Mouse (Mus musculus): ENCODE results near the gene Hipk2.
A peak's percentile ranks its signal among the peaks of the same experiment; 100 is the strongest.
"Not testable (repeated sequence)": the region's sequence is repeated elsewhere in the genome, so short reads cannot be mapped to it uniquely, and the experiment has no call there.

Gene Hipk2

DNA sequence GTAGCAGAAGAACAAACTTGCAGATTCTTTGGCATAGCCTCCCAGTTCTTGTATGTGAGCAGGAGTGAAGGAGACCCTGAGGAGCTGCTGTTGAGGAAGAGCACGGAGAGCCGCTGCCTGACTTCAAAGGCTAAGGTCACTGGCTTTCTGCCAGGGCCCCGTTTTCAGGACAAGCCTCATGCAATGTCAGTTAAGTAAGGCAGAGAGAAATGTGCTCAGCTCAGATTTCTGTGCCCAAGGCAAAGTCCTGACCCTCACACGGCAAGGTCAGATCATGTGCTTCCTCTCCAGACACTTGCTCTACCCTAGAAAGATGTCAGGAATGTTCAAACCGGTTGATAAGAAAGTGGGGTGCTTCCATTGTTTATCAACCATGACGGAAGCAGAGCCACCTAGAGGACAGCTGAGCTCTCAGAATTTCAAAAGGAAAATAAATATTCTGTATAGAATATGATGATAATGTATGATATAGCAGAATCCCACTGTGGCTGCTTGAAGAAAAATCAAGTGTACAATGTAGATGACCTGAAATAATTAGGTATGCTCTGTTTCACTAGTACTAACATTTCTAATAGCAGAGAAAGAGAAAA is 173.1 kb downstream of the Hipk2 start:
- no peak for DNase-seq (ENCODE audit: low spot score in 2 of 2)

DNA sequence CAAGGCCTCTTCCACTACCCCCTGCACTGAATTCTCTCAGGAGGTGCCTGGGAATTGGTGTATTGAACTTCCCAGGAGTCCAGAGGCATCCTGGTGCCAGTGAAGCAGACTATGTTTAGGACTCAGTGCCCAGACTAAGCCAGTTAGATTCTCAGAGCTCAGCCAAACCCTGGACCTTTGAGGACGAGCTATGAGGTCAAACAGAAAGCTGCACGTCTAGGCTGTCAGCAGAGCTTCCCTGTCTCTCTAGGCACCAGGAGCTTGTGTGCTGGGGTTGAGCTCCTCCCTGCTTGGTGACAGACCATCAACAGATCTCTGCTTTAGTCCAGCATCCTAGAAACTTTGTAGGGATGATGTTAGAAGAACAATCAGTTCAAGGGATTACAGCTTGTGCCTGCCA is 174.5 kb downstream of the Hipk2 start:
- DNase-seq (ENCODE audit: low spot score in 2 of 2), result no peak

DNA sequence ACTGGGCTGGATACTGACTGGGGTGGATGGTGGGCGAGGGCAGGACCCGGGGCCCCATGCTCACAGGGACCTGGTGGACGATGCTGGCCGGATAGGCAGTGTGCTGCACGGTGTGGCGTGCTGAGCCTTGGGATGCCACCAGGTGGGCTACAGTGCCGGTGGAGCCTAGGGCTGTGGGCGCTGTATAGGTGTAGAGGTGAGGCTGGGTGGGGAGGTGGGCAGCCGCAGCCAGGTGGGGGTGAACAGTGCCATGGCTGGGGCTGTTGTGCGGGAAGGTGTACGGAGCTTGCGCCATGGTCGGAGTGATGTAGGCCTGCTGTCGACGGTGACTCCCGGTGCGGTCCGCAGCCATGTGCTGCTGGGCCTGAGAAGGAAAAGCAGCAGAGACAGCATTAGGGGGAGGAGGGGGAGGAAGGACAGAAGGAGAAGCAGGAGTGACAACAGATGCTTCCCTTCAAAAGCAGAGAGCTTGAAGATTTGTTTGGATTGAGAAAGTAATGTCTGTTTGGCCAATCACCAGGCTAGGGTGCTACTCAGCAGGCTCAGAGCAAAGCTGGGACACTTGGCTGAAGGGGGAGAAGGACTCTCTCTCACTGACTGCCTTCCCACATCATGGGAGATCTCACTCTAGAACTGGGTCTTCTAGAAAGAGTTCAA is 177.6 kb downstream of the Hipk2 start:
- no peak for DNase-seq (ENCODE audit: low spot score in 2 of 2)

DNA sequence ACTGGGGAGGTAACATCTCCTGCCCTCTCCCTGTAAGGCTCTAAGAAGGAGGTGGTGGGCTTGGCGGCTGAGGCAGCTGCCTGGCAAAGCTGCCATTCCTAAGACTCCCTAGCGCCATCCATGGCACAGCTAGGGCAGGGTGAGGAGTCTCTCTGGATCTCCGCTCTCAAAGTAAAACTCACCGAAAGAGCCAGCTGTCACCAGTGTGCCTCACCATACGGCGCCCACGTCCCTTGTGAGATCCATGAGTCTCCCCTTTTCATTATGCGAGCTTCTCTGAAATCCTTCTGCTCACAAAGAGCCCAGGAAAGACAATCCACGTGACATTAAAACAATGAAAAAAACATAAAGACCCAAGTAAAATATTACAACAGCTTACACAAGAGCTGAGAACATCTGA is 179.4 kb downstream of the Hipk2 start:
- DNase-seq (ENCODE audit: low spot score in 2 of 2), result no peak

DNA sequence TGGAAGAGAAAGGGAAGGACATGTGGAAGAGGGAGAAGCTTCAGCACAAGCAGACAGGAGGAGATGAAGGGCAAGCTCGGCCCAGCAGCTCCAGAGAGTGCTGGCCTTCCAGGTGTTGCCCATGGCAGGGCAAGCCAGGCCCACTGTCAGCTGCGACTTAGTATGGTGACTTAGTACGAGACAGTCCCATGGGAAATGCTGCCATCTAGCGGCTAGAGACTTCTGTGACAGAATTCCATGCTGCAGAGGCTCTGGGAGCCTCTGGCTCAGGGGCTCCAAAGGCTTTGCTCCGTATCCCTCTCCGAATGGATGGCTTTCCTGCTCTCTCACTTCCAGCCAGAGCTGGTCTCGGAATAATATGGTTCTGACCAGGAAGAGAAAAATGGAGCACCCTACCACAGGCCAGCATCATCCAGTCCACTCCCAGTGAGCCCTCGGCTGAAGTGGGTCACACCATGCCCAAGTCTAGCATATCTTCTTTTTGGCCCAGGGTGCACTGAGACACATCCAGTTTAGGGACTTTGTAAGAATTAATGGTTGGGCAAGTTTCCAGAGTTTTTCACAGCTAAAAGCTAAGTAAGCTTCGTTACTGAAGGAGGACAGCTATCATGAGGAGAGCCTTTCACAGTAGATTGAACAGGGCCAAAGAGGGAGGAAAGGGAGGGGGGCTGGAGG is 180.4 kb downstream of the Hipk2 start:
- DNase-seq (ENCODE audit: low spot score in 2 of 2), result peak; percentile 57 to 81

DNA sequence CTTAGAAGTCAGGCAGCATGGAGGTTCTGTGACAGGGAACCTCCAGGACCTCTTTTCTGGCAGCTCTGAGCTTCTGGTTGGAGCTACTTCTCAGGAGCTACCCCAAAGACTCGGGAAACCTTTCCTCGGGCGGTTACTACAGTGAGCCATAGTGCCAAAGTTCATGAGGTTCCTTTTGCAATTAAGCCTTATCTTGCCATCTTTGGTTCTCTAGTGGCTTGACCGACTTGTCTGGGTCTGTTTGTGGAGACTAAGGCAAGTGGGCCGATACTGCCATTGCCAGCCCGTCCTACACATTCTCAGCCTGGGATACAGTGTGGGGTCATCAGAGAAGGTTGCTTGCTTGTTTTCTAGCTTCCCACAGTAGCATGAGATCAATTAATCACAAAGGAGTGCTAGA is 183.4 kb downstream of the Hipk2 start:
- DNase-seq (ENCODE audit: low spot score in 2 of 2), result no peak

DNA sequence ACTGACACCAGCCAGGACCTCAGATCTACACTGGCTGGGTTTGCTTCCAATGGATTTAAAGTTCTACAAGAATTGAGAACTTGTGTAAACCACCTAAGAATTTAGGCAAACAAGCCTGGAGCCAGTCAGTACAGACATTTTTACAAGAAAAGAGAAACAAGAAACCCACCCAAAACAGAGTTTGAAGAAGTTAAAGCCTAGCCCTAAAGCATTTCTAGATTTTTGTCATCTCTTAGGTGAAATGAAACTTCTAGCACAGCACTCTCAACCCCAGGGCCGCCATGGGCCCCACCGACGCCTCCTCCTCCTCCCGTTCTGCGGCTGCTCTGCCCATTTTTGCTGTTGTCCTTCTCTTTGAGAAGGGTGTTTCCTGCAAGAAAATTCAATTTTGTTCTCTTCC is 184.9 kb downstream of the Hipk2 start:
- no peak for DNase-seq (ENCODE audit: low spot score in 2 of 2)

DNA sequence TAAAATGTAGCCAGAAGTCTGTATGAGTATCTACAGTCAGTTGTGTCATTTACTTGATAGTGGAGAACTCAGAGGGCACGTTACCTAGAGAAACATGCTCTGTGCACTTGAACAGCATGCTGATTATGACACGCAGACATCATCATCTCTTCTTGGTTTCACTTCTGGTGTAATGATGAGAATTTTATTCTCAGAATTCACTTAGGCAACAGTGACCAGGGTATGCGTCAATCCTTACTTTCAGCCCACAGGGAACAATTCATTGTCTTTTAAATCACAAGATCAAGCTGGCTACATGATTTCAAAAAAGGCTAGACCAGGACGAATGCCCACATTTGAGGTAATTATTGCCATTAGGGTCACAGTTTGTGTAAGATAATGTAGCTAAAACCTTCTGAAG is 185.3 kb downstream of the Hipk2 start:
- DNase-seq (ENCODE audit: low spot score in 2 of 2), result no peak

DNA sequence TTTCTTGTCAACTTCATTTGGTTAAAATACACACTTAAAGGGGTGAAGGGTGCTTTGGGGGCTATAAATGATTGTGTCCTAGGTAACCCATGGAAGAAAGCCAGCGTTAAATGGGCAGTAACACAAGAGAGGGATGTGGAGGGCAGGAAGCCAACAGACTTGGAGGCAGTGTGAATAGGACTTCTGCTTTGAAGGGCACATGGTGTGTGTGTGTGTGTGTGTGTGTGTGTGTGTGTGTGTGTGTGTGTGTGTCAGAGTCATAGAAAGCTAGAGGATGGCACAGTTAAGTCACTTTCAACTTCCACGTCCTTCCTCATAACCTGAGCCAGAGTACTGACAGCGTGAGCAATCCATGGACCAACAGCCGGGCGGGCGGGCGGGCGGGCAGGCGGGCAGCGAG is 187.1 kb downstream of the Hipk2 start:
- DNase-seq (ENCODE audit: low spot score in 2 of 2), result no peak

DNA sequence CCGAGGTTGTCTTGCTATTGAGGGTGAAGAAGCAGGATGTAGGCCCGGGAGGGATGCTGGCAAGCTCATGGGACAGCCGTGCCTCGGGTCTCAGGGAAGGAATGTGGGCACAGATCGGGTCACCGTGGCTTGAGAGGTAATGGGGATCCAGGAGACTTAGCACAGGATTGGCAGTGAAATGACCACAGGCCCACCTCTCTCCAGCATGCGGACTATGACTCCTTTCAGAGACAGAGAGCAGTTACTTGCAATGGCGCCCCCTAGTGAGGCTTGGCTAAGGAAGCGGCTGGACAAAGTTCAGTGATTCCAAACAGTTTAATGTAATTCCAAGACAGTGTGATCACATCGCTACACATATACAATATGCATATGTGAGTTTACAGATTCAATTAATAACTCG is 188.7 kb downstream of the Hipk2 start:
- no peak for DNase-seq (ENCODE audit: low spot score in 2 of 2)

DNA sequence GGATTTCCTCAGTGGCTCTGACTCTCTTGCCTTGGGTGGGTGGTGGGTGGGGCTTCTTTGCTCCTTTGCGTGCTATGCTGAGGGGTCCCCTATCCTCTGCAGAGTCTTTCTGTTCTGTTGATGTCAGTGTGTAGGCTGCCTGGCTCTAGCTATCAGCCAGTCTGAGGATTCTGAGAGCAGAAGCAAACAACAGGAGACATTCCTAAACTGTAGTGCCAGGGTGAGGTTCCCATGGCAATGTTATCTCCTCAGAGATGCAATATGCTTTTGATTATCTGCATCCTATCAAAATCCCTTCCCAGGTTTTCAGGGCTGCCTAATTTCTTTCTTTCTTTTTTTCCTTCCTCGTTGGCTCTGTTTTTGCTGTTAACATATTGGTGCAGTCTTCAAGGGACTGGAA is 193.4 kb downstream of the Hipk2 start:
- DNase-seq (ENCODE audit: low spot score in 2 of 2), result no peak

DNA sequence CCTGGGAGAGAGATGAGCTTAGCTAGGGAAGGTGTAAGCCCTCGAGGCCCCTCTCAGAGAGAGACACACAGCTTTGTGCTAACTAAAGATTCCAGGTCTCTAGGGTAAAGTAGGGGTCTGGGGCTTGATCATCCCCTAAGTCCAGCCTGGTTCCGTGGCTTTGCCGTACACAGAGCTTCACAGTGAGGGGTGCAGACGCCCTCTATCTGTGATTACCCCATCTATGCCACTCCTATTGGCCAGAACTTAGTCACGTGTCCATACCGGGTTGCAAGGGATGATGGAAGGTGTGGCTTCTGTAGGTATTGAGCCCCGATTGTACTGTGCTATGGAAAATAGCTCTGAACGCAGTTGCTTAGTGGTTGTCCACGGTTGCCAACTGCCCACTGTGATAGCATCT is 198.3 kb downstream of the Hipk2 start:
- no peak for DNase-seq (ENCODE audit: low spot score in 2 of 2)

DNA sequence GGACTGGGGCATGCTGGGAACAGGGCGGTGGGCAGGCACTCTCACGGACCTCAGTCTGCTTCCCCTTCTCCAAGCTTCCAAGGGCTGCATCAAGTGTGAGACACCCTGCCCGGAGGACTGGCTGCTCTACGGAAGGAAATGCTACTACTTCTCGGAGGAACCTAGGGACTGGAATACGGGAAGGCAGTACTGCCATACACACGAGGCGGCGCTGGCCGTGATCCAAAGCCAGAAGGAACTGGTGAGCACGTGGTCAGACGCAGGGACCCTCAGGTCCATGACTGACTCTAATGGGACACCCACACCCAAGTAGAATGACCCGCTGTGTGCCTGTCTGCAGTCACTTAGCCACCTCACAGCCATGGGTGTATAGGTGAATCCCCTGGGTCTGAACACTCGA is 199.2 kb downstream of the Hipk2 start:
- no peak for DNase-seq (ENCODE audit: low spot score in 2 of 2)

DNA sequence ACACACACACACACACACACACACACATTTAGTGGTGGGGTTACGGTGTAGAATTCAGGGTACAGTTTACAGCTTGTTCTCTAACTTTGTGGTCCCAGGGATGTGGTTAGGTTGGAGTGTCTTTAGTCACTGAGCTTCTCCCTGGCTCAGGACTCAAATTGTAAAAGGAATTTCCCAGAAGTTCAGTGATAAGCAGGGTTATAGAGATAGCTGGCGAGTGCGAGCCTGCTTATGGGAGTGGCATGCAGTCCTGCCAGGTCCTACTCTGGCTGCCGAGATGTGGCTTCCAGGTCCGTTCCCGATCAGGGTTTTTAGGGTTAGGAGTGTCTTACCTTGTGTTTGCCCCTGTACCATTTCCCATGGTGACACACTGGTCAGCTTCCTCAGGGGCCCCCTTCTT is 199.7 kb downstream of the Hipk2 start:
- no peak for DNase-seq (ENCODE audit: low spot score in 2 of 2)

DNA sequence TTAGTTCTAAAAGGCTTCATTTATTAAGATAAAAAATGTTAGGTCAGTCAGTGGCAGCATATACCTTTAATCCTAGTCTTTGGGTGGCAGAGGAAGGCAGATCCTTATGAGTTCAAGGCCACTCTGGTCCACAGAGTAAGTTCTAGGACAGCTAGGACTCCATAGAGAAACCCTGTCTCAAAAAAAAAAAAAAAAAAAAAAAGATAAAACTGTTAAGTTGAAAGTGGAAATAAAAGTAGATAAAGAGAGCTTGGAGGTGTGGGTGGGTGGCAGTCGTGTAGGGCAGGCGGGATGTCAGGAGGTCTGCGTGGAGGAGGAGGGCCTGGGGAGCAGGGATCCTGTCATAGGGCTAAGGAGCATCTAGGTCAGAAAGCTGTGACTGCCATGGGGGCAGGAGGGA is 204.0 kb downstream of the Hipk2 start:
- no peak for DNase-seq (ENCODE audit: low spot score in 2 of 2)

DNA sequence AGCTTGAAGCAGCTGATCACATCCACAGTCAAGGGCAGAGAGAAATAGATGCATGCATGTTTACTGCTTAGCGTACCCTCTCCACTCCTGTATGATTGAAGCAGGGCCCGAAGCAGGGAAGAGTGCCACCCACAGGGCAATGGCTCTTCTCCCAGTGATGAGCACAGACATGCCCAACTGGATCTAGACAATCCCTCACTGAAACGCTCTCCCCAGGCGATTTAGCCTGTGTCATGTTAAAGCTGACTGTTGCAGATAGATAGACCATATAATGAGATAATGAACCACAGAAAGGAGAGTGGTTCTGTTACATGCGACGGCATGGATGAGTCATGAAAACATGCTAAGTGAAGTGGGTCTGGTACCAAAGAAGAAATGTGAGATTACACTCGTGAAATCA is 204.7 kb downstream of the Hipk2 start:
- DNase-seq (ENCODE audit: low spot score in 2 of 2), result no peak

DNA sequence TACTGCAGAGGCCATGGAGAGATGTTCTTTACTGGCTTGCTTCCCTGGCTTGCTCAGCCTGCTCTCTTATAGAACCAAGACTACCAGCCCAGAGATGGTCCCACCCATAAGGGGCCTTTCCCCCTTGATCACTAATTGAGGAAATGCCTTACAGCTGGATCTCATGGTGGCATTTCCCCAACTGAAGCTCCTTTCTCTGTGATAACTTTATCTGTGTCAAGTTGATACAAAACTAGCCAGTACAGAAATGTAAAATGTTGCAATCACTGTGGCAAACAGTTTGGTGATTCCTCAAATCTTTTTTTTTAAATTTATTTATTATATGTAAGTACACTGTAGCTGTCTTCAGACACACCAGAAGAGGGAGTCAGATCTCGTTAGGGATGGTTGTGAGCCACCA is 205.5 kb downstream of the Hipk2 start:
- not testable (repeated sequence) for DNase-seq (ENCODE audit: low spot score in 2 of 2)

DNA sequence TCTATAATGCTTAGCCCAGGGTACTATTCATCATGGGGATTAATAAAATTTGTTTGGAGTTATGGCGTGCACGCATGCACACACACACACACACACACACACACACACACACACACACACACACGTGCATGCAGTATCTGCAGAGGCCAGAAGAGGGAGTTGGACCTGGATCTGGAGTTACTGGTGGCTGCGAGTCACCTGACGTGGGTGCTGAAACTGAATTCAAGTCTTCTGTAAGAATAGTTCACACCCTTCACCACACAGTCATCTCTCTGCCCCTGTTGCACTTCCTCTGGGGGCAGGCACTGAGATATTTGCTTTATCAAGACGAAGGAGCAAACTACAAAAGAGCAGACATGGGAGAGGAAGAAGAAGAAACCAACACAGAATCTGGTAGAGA is 206.4 kb downstream of the Hipk2 start:
- no peak for DNase-seq (ENCODE audit: low spot score in 2 of 2)

DNA sequence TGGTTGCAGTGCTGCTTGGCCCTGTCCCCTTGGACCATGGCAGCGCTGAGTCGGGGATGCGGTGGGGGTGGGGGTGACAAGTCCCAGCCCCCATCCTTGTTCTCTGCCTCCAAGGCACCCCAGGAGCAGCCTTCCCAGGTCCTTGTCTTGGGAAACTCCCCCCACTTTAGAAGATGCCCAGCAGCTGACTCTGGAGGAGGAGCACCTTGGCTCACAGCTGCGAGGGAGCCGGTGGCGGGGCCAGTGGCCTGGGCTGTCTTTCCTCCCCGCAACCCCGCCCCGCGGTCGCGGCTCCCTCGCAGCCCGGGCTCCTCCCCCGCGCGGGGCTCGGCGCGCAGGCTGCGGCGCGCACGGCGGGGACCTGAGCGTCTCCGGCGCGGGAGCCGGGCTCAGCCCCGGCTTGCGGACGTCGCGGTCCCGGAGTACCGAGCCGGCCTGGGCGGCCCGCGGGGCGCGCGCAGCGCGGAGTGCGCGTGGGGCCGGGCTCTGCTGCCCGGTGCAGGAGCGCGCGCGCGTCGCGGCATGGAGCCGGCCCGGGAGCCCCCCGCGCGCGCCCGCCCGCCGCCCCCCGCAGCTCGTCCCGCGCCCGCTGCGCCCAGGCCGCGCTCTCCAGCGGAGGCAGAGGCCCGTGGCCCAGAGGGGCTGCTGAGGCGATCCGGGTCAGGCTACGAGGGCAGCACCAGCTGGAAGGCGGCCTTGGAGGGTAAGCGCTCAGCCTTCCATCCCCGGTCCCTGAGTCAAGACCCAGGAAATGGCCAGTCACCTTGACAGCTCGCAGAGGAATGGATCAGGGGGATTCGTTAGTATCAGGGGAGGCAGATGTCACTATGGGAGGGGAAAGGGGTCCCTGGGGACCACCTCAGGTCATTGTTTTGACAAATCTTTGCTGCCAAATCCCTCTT is 213.0 kb downstream of the Hipk2 start, which contains the start of gene Clec2l:
Clec2l (plus strand) TSS at position 356 of the 902 bp plus-strand sequence.
- DNase-seq (ENCODE audit: low spot score in 2 of 2), result peak in 1 of 2 experiments; percentile 29

DNA sequence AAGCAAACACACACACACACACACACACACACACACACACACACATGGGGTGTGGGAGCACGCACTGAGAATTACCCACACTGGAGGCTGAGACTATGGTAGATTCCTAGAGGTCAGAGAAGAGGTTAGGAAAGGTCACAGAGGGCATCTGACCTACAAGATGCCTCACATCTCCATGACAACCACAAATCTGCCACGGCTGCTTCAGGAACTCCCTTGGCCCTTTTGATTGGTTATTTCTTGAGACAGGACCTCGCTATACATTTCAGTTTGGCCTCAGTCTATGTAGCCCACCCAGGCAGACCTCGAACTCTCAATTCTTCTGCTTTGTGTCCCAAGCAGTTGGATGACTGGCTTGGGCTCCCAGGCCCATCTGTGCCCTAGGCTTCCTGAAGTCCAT is 214.3 kb downstream of the Hipk2 start:
- DNase-seq (ENCODE audit: low spot score in 2 of 2), result no peak

DNA sequence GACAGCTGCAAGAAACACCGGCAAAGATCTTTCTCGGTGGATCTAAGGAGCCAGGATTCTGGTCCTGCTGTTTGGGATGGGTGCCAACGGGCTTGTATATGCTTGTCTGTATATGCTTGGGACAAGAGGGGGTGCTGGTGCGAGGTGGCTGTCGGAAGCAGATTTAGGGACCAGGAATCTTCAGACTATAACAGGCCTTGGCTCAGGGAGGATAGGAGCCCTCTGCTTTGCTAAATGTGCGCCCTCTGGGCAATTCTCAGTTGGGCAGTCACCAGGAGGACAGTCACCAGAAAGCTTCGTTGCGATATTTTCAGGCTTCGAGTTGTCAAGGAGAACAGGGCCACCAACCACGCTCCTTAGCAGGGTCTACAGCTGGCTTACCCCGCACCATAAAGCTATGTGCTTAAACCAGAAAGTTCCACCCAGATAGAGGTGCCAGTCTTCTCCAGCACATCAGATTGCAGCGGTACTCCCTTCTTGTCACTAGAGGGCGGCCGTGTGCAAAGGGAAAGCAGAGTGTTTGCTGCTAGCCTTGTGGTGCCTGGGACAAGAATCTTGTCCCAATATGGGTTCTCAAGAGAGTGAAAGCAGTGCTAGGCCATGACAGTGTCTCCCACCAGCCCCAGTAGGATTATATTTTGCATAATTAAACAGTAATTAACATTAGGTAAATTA is 225.6 kb downstream of the Hipk2 start:
- peak; percentile 35 to 63 for DNase-seq (ENCODE audit: low spot score in 2 of 2)

DNA sequence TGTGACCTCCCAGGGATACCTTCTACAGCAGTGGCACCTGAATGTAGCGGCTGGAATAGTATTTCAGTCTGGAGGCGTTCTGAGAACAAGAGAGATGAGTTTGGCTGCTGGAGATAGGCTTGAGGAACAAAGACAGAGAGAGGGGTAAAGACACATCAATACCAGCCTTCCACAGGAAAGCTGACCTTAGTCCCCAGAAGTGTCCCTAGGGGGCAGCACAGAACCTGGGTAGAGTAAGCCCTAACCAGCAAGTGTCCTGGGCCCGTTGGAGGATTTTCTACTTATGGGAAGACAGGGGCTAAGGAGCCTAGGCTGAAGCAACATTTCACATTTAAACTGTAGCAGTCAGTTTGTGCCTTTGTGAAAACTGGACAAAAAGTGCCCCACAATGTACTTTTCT is 226.4 kb downstream of the Hipk2 start:
- no peak for DNase-seq (ENCODE audit: low spot score in 2 of 2)

Data from frontal cortex, postnatal 14 days (tissue).